Mouse (Mus musculus) stomach, postnatal 0 days (tissue): Measurements from ENCODE around the gene Vps37b. TPM values are rescaled to one million over a fixed set of nuclear protein-coding genes. Genes with fewer than 3 reads are reported as not detected.
A peak's percentile ranks its signal among the peaks of the same experiment; 100 is the strongest.

Source experiments
- ATAC-seq: fragments of 200-750 bp; cut with Nextera tagmentation; 2 replicates; pipeline ENCODE4 v1.8.0; 2017; ENCODE audit not compliant: low FRiP score, low TSS enrichment
- DNase-seq: peaks from one replicate; pipeline ENCODE4 v3.0.0-alpha.2; 2016; ENCODE audit warnings: low spot score
- H3K27ac ChIP-seq: fragments of 300-500 bp; sonication (generic); replicated peaks from 2 replicates; pipeline ENCODE4 v1.5.1; 2014; ENCODE audit warnings: mild to moderate bottlenecking, control low read depth
- H3K27me3 ChIP-seq: fragments of 300-500 bp; sonication (generic); 2 replicates; pipeline ENCODE4 v1.6.1; 2014; ENCODE audit warnings: low read length; ENCODE audit not compliant: control insufficient read depth, insufficient read depth
- H3K36me3 ChIP-seq: fragments of 300-500 bp; sonication (generic); 2 replicates; pipeline ENCODE4 v1.6.1; 2014; ENCODE audit warnings: low read length, mixed read lengths; ENCODE audit not compliant: control insufficient read depth, insufficient read depth
- H3K4me1 ChIP-seq: fragments of 300-500 bp; sonication (generic); replicated peaks from 2 replicates; pipeline ENCODE4 v1.6.1; 2014; ENCODE audit warnings: antibody characterized with exemption; ENCODE audit not compliant: control insufficient read depth, insufficient read depth
- H3K4me2 ChIP-seq: fragments of 300-500 bp; sonication (generic); replicated peaks from 2 replicates; pipeline ENCODE4 v1.6.1; 2014; ENCODE audit warnings: low read depth, mild to moderate bottlenecking, control low read depth, moderate library complexity
- H3K4me3 ChIP-seq: fragments of 300-500 bp; sonication (generic); 2 replicates; pipeline ENCODE4 v1.5.1; 2014; ENCODE audit warnings: low read depth, low read length, control low read depth
- H3K9ac ChIP-seq: fragments of 300-500 bp; sonication (generic); 2 replicates; pipeline ENCODE4 v1.6.1; 2014; ENCODE audit warnings: mild to moderate bottlenecking, low read length, control low read depth, mixed read lengths
- H3K9me3 ChIP-seq: fragments of 300-500 bp; sonication (generic); 2 replicates; pipeline ENCODE4 v1.6.1; 2016; ENCODE audit warnings: low read length; ENCODE audit not compliant: control insufficient read depth
- CTCF ChIP-seq: IDR thresholded peaks from 2 replicates; pipeline ENCODE4 v1.5.1; 2016; ENCODE audit warnings: antibody characterized with exemption, low read depth, mild to moderate bottlenecking, moderate library complexity
- EP300 ChIP-seq: optimal IDR thresholded peaks from 2 replicates; pipeline ENCODE3; 2016; ENCODE audit warnings: antibody characterized with exemption
- WGBS: fragments of 180-500 bp; shearing (Covaris S2); extraction: QIAGEN DNeasy Blood & Tissue Kit; methylation state at CpG from one replicate; pipeline ENCODE4 v1.1.7; 2014; 5-methylcytosine and 5-hydroxymethylcytosine counted together
- polyA plus RNA-seq: library from polyadenylated mRNA; unstranded; fragments of >200 nt; fragmentation: Nextera tagmentation; extraction: Ambion mirVana; gene quantifications from 2 replicates; pipeline ENCODE4 v1.2.1, GENCODE M21; 2015

Gene Vps37b
- 31.0 and 35.8 TPM in 2 replicates for polyA plus RNA-seq

GRCm38 (mm10) chr5:124032001-124032508, at the start of gene Vps37b:
Gene Vps37b (minus strand): TSS chr5:124032270.
- Histone ChIP-seq H3K27ac (peak within 1 kb of the TSS; percentile 97), H3K4me1 (peaks cover 10% of the 10 kb centered on the region), H3K9ac (peak within 1 kb of the TSS; percentile 97), H3K4me2 (peak within 1 kb of the TSS; percentile 79), H3K36me3 (no peaks in the 10 kb centered on the region), H3K4me3 (peak within 1 kb of the TSS; percentile 90), H3K27me3 (no peaks in the 10 kb centered on the region), H3K9me3 (no peaks in the 10 kb centered on the region)
- TF ChIP-seq CTCF (no peak), EP300 (no peak)
- under 1% methylated on average over 50 of the region's 52 CpGs for WGBS
- peak; percentile 93 for DNase-seq
- peak; percentile 80 for ATAC-seq

- Histone ChIP-seq H3K9ac (no peak overlapping the region), H3K9me3 (no peaks in the 10 kb centered on the region), H3K36me3 (no peaks in the 10 kb centered on the region), H3K4me1 (peaks cover 4% of the 10 kb centered on the region; the same call in 1 of the 2 replicates), H3K4me3 (no peak overlapping the region), H3K4me2 (no peak overlapping the region), H3K27me3 (no peaks in the 10 kb centered on the region), H3K27ac (0 out of 2 replicates have a peak overlapping the region, but pooled peaks have one; percentile 50)
- no peak for ATAC-seq
- TF ChIP-seq CTCF (no peak), EP300 (no peak)
- no peak for DNase-seq
- WGBS: 91% methylated on average over 17 of the region's 17 CpGs
These were observed 47.8 kb upstream of the Vps37b start for GRCm38 (mm10) chr5:124079880-124080279.

GRCm38 (mm10) chr5:124078794-124079416, 46.8 kb upstream of the Vps37b start:
- ATAC-seq (no peak), DNase-seq (peak; percentile 72)
- H3K27ac ChIP-seq: peak overlapping the region; percentile 50
- no peaks in the 10 kb centered on the region for H3K9me3 ChIP-seq
- H3K4me3 ChIP-seq: no peak overlapping the region
- 59% methylated on average over 9 of the region's 9 CpGs for WGBS
- H3K9ac ChIP-seq: peak overlapping the region; percentile 23; the same call in 1 of the 2 replicates
- no peak overlapping the region for H3K4me2 ChIP-seq
- H3K4me1 ChIP-seq: peaks cover 4% of the 10 kb centered on the region; the same call in 1 of the 2 replicates
- H3K36me3 ChIP-seq: no peaks in the 10 kb centered on the region
- TF ChIP-seq EP300 (no peak), CTCF (no peak)
- H3K27me3 ChIP-seq: no peaks in the 10 kb centered on the region

- Histone ChIP-seq H3K27ac (peak overlapping the region; percentile 50), H3K4me3 (no peak overlapping the region), H3K27me3 (no peaks in the 10 kb centered on the region), H3K36me3 (no peaks in the 10 kb centered on the region), H3K4me1 (peaks cover 4% of the 10 kb centered on the region; the same call in 1 of the 2 replicates), H3K4me2 (no peak overlapping the region), H3K9ac (no peak overlapping the region), H3K9me3 (no peaks in the 10 kb centered on the region)
- ATAC-seq: no peak
- no peak for DNase-seq
- no peak for TF ChIP-seq EP300
- TF ChIP-seq CTCF: no peak
- WGBS: 60% methylated on average over 6 of the region's 6 CpGs
These were observed 45.9 kb upstream of the Vps37b start for GRCm38 (mm10) chr5:124077856-124078460.

GRCm38 (mm10) chr5:124077241-124077640, 45.2 kb upstream of the Vps37b start:
- no peak for DNase-seq
- no peak for ATAC-seq
- H3K4me1 ChIP-seq: peaks cover 4% of the 10 kb centered on the region; the same call in 1 of the 2 replicates
- no peaks in the 10 kb centered on the region for H3K36me3 ChIP-seq
- H3K9me3 ChIP-seq: no peaks in the 10 kb centered on the region
- H3K27me3 ChIP-seq: no peaks in the 10 kb centered on the region
- H3K4me2 ChIP-seq: no peak overlapping the region
- no peak overlapping the region for H3K4me3 ChIP-seq
- TF ChIP-seq CTCF (no peak), EP300 (no peak)
- no peak overlapping the region for H3K9ac ChIP-seq
- peak overlapping the region; percentile 81 for H3K27ac ChIP-seq
- 83% methylated on average over 13 of the region's 13 CpGs for WGBS

- no peak overlapping the region for H3K9ac ChIP-seq
- WGBS: 53% methylated on average over 9 of the region's 9 CpGs
- H3K4me2 ChIP-seq: no peak overlapping the region
- H3K27ac ChIP-seq: peak overlapping the region; percentile 81
- peak; percentile 81 for DNase-seq
- H3K9me3 ChIP-seq: no peaks in the 10 kb centered on the region
- no peak overlapping the region for H3K4me3 ChIP-seq
- peak; percentile 86 for ATAC-seq
- H3K27me3 ChIP-seq: no peaks in the 10 kb centered on the region
- H3K4me1 ChIP-seq: peaks cover 4% of the 10 kb centered on the region; the same call in 1 of the 2 replicates
- no peaks in the 10 kb centered on the region for H3K36me3 ChIP-seq
- TF ChIP-seq CTCF: 0 out of 2 replicates have a peak, but pooled peaks have one; percentile 2
- no peak for TF ChIP-seq EP300
These were observed 44.5 kb upstream of the Vps37b start for GRCm38 (mm10) chr5:124076559-124076958.
